Mouse (Mus musculus): ENCODE measurements at regions not wholly inside any gene's neighbourhood (a gene's known extent, or its start where the extent isn't known, plus 50 kb on each side); places are given as distances from the start of the nearest gene placed in this dataset.

GRCm38 (mm10) chrX:23499320-23499719, 134.4 kb upstream of the Klhl13 start:
- no peak overlapping the region for H3K4me3 ChIP-seq
- TF ChIP-seq CTCF (conservative IDR thresholded peaks at IDR 0.05) = no peak
- DNase-seq (ENCODE audit: low spot score in 2 of 2) = no peak

GRCm38 (mm10) chrX:23495199-23495598, 130.3 kb upstream of the Klhl13 start:
- no peak for TF ChIP-seq CTCF (conservative IDR thresholded peaks at IDR 0.05)
- Histone ChIP-seq H3K4me3 (no peak overlapping the region), H3K27ac (no peak overlapping the region)
- DNase-seq (ENCODE audit: low spot score in 2 of 2) = no peak

More at GRCm38 (mm10) chrX:23499320-23499719, 134.4 kb upstream of the Klhl13 start:
- no peak overlapping the region for H3K27ac ChIP-seq

- Histone ChIP-seq H3K27ac (no peak overlapping the region), H3K4me3 (no peak overlapping the region)
- DNase-seq (ENCODE audit: low spot score in 2 of 2) = no peak
- no peak for TF ChIP-seq CTCF (conservative IDR thresholded peaks at IDR 0.05)
Observed at GRCm38 (mm10) chrX:23476868-23477267, 112.0 kb upstream of the Klhl13 start.

DNA sequence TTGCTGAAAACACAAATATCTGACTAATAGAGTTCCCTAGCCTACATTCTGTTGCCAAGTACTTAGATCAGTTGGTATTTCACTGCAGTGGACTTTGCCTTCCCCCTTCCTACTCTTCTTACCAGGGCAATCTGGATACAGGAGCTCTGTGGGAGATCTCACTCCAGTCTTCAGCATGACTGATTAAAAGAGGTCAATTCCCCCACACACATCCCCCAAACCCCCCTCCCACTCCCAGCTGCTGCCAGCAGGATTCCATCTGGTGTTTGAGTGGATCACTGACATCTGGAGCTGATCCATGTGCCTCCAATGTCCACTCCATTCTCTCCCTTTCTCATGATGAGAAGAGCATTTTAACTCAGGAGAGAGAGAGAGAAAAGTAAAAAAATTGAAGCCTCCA, 101.1 kb upstream of the Klhl13 start:
- DNase-seq (ENCODE audit: low spot score in 2 of 2) = no peak
- H3K27ac ChIP-seq = no peak overlapping the region
- H3K4me3 ChIP-seq = no peak overlapping the region
- TF ChIP-seq CTCF (conservative IDR thresholded peaks at IDR 0.05) = no peak

DNA sequence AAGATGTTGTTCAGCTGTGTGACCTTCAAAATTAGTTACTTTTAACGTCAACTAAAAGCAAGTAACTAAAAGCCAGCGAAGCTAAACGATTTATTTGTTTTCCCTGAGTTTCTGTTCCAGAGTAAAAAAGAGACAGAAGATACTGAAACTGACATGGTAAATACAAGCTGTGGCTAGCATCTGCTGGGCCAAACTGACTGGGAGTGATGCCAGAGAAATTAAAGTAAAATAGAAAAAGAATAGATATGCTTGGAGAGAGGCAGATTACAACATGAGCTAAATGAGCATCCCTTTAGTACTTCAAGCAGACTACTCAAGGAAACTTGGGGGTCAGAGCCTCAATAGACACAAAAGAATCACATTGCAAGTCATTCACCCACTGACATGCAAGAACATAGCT, 88.7 kb upstream of the Klhl13 start:
- no peak for TF ChIP-seq CTCF (conservative IDR thresholded peaks at IDR 0.05)
- H3K27ac ChIP-seq = no peak overlapping the region
- peak; percentile 14 to 18 for DNase-seq (ENCODE audit: low spot score in 2 of 2)
- no peak overlapping the region for H3K4me3 ChIP-seq

DNA sequence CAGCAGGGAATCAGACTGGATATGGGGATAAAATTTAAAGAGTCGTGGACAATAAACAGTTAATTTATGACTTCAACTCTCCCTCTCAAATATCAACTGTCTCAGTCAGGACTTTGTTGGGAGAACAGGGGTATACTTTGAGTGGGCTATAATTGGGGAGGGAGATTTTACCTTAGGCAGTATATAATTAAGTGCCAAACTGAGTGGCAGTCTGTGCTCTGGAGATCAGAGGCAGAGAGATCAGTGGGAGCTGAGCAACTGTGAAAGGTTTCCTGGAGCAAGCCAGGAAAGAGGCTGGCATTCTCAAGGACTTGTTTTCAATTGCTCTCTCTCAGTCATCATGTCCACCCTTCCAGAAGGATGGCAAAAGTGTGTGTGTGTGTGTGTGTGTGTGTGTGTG, 57.9 kb upstream of the Klhl13 start:
- DNase-seq (ENCODE audit: low spot score in 2 of 2) = no peak
- no peak for TF ChIP-seq CTCF (conservative IDR thresholded peaks at IDR 0.05)
- Histone ChIP-seq H3K27ac (no peak overlapping the region), H3K4me3 (no peak overlapping the region)

DNA sequence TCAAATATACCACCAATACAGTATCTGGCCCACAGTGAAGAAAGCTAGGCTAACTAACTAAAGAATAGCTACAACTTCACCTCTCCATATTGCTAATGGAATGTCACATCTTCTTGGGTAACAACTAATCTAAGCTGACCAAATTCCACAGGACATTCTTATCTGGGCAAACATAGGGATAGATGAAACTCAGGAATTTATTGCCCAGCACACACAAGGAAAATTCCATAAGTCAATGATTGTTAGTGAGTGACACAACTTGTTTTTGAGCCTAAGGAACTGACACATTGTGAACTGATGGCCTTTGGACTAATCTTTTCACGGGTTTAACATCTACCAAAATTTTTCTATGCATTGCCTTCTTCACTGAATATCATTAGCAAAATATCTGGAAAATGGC, 52.6 kb upstream of the Klhl13 start:
- H3K4me3 ChIP-seq = no peak overlapping the region
- no peak for DNase-seq (ENCODE audit: low spot score in 2 of 2)
- no peak for TF ChIP-seq CTCF (conservative IDR thresholded peaks at IDR 0.05)
- H3K27ac ChIP-seq = no peak overlapping the region

Data from layer of hippocampus, adult 2 months (tissue).